Mouse (Mus musculus): ENCODE data around the gene Fkbp5. TPM values are rescaled to one million over a fixed set of nuclear protein-coding genes. Genes with fewer than 3 reads are reported as not detected.

The Fkbp5 gene
- polyA plus RNA-seq (2014; fragmentation: Illumina TruSeq; extraction: RNeasy Lipid Tissue Mini Kit (QIAGEN cat#74804); ENCODE audit: low read depth, low replicate concordance), result 38.6 TPM

DNA sequence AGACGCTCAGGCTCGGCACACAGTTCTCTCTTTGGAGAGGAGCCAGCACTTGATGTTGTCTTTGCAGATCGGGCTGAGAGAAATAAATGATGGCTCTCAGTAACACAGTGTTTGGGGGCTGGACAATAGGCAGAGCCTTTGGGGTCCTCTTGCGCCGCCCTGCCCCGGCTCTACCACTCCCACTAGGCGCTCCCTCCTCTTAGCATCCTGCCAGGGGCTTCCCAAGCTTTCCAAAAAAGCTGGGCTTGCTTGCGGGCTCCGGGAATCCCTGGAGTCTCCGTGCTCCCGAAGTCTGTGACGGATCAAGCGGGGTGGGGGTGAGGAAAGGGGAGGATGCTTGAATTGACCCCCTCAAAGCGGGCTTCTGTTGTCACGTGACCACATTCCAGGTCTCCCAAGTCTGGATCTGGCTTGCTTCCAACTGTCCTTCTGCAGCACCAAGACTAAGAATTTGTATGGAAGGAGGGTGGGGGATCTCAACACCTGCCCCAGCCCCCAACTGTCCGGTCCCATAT, at the start of gene Fkbp5:
Gene Fkbp5 (minus strand): TSS at position 87 of the 515 bp plus-strand sequence.

DNA sequence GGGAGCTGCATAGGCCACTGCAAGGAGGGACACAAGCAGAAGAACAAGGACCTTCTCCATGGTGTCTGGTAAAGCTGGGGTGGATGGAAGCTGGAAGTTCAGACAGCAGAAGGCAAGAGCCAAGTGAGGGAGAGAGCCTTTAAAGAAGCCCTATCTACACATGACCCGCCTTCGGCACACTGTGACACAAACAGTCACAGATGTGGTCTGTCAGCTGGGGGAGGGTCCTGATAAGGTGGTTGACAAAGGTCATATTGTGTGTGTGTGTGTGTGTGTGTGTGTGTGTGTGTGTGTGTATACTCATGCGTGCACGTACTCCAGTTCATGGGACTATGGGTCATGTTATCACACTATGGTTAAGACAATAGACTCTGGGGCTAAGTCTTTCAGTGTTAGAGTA, 43.3 kb upstream of the Fkbp5 start, which contains the start of gene Clps:
Gene Clps (minus strand): TSS at position 169 of the 400 bp plus-strand sequence.

GRCm38 (mm10) chr17:28549111-28549510, 31.8 kb upstream of the Fkbp5 start, which contains the start of gene Clpsl2:
Gene Clpsl2, plus strand, starts transcription at chr17:28549411.

GRCm38 (mm10) chr17:28530506-28530905, 13.2 kb upstream of the Fkbp5 start, which contains the start of gene Armc12:
Gene Armc12, plus strand, starts transcription at chr17:28530806.

DNA sequence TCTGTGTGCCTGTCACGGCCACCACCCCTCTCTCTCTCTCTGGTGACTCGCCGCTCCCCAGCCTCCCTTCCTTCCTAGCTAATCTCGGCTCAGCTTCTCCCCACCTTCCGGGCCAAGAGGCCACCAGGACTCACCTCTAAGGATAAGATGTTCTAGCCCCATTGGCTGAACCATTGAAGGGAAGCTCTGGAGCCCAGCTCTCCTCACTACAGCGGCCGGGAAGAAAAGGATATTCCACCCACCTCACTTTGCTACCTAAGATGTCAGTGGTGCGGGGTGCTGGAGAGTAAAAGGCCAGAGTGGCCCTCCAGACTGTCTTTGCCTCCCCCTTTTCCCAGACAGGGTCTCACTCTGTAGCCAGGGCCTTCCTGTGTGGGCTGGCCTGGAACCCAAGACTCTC, 152.2 kb downstream of the Fkbp5 start, which contains the start of gene Tulp1:
Gene Tulp1 (minus strand): TSS at position 101 of the 400 bp plus-strand sequence.

GRCm38 (mm10) chr17:28350466-28351352, 166.6 kb downstream of the Fkbp5 start, which contains the start of gene Tead3:
Gene Tead3, minus strand, starts transcription at chr17:28350817.

Other genes starting within 250 kb of the Fkbp5 start
- gene Fance, start 204.0 kb downstream of the Fkbp5 start, polyA plus RNA-seq (2014; fragmentation: Illumina TruSeq; extraction: RNeasy Lipid Tissue Mini Kit (QIAGEN cat#74804); ENCODE audit: low read depth, low replicate concordance), result not detected
- 54.1 TPM for gene Rpl10a, start 189.1 kb downstream of the Fkbp5 start, polyA plus RNA-seq (2014; fragmentation: Illumina TruSeq; extraction: RNeasy Lipid Tissue Mini Kit (QIAGEN cat#74804); ENCODE audit: low read depth, low replicate concordance)
- 0.08 TPM for gene Tead3, start 166.7 kb downstream of the Fkbp5 start, polyA plus RNA-seq (2014; fragmentation: Illumina TruSeq; extraction: RNeasy Lipid Tissue Mini Kit (QIAGEN cat#74804); ENCODE audit: low read depth, low replicate concordance)
- not detected for gene Tulp1, start 152.3 kb downstream of the Fkbp5 start, polyA plus RNA-seq (2014; fragmentation: Illumina TruSeq; extraction: RNeasy Lipid Tissue Mini Kit (QIAGEN cat#74804); ENCODE audit: low read depth, low replicate concordance)
- gene Armc12, start 13.3 kb upstream of the Fkbp5 start, polyA plus RNA-seq (2014; fragmentation: Illumina TruSeq; extraction: RNeasy Lipid Tissue Mini Kit (QIAGEN cat#74804); ENCODE audit: low read depth, low replicate concordance), result 79.2 TPM
- gene Clpsl2, start 31.9 kb upstream of the Fkbp5 start, polyA plus RNA-seq (2014; fragmentation: Illumina TruSeq; extraction: RNeasy Lipid Tissue Mini Kit (QIAGEN cat#74804); ENCODE audit: low read depth, low replicate concordance), result not detected
- gene Clps, start 43.2 kb upstream of the Fkbp5 start, polyA plus RNA-seq (2014; fragmentation: Illumina TruSeq; extraction: RNeasy Lipid Tissue Mini Kit (QIAGEN cat#74804); ENCODE audit: low read depth, low replicate concordance), result not detected
- not detected for gene Lhfpl5, start 58.1 kb upstream of the Fkbp5 start, polyA plus RNA-seq (2014; fragmentation: Illumina TruSeq; extraction: RNeasy Lipid Tissue Mini Kit (QIAGEN cat#74804); ENCODE audit: low read depth, low replicate concordance)
- 1,031 TPM for gene Srpk1, start 105.2 kb upstream of the Fkbp5 start, polyA plus RNA-seq (2014; fragmentation: Illumina TruSeq; extraction: RNeasy Lipid Tissue Mini Kit (QIAGEN cat#74804); ENCODE audit: low read depth, low replicate concordance)
- gene Slc26a8, start 172.7 kb upstream of the Fkbp5 start, polyA plus RNA-seq (2014; fragmentation: Illumina TruSeq; extraction: RNeasy Lipid Tissue Mini Kit (QIAGEN cat#74804); ENCODE audit: low read depth, low replicate concordance), result 109 TPM
- gene Mapk14, start 173.8 kb upstream of the Fkbp5 start, polyA plus RNA-seq (2014; fragmentation: Illumina TruSeq; extraction: RNeasy Lipid Tissue Mini Kit (QIAGEN cat#74804); ENCODE audit: low read depth, low replicate concordance), result 10.1 TPM
- gene AC170998.1, start 208.6 kb upstream of the Fkbp5 start, polyA plus RNA-seq (2014; fragmentation: Illumina TruSeq; extraction: RNeasy Lipid Tissue Mini Kit (QIAGEN cat#74804); ENCODE audit: low read depth, low replicate concordance), result 0.56 TPM